Mouse (Mus musculus): ENCODE data around the gene Pi4kb.
"Not testable (repeated sequence)": the region's sequence is repeated elsewhere in the genome, so short reads cannot be mapped to it uniquely, and the experiment has no call there.

DNA sequence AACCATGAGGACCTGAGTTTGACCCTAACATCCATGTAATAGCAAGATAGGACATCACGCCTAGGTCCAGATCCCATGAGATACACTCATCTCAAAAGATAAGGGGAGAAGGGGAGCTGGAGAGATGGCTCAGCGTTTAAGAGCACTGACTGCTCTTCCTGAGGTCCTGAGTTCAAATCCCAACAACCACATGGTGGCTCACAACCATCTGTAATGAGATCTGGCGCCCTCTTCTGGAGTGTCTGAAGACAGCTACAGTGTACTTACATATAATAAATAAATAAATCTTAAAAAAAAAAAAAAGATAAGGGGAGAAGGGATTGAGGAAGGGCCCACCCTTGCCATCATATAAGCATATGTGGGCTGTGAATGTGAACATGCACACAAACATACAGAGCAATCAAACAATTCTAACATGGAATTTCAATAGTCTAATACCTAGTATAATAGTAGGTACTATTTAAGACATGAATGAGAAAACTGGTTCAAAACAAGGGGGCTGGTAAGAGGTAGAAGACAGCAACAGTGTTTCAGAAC, 54.8 kb downstream of the Pi4kb start:
- TF ChIP-seq CTCF (IDR thresholded peaks at IDR 0.05; ENCODE audit: extremely low read depth, insufficient read depth, insufficient read length, insufficient replicate concordance); POLR2A (IDR thresholded peaks at IDR 0.05; ENCODE audit: low read depth, low read length): not testable (repeated sequence)

Data from spleen, adult 2 months (tissue).